Mouse (Mus musculus) thymus, postnatal 4 days (tissue): ENCODE results near the gene Sbds.

Experiments used
- DNase-seq: peaks from one replicate; pipeline ENCODE4 v3.0.0; 2021

Sbds gene

GRCm38 (mm10) chr5:130255799-130256525 lies 632 bp upstream of the Sbds start:
- DNase-seq, result peak; percentile 17

GRCm38 (mm10) chr5:130254164-130255016 lies 940 bp downstream of the Sbds start:
- DNase-seq, result no peak

DNA sequence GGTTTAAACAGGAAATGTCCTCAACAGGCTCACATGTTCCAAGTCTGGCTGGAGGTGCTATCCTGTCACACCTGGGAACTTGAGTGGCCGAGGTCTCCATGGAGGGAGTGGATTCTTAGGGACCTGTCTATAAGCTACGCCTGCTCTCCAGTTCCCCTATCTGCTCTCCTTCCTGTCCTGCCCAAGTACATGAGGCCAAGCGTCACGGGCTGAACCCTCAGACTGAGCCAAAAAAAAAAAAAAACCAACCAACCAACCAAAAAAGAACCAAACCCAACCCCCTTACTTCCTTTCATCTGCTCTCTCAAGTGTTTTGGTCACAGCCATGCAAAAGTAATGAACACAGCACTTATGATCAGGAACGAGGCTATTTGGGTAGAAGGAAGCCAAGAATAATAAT lies 7.5 kb downstream of the Sbds start:
- no peak for DNase-seq

DNA sequence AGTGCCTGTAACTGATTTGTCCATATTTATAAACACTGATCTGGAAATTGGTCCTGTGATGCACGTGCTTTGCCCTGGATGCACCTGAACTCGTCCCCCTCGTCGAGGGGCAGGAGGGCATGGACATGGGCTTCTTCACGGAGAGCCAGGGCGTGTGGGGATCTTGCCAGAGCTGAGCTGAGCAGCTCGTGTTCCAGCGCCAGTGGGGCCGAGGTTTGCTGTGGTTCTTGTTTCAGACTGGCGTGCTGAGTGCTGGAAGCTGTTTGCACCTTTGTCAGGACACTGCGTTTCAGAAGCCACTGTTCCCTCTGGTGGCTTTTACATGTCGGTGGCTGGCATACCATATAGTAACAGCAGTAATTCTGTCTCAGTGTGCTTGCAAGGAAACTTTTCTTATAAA lies 13.9 kb downstream of the Sbds start:
- DNase-seq, result no peak

- DNase-seq, result no peak
These were observed 15.5 kb downstream of the Sbds start for GRCm38 (mm10) chr5:130239856-130240255.

GRCm38 (mm10) chr5:130239236-130239635 lies 16.1 kb downstream of the Sbds start:
- DNase-seq, result no peak

- DNase-seq, result no peak
These were observed 19.0 kb downstream of the Sbds start for GRCm38 (mm10) chr5:130236302-130236701.

GRCm38 (mm10) chr5:130228120-130228519 lies 27.2 kb downstream of the Sbds start:
- no peak for DNase-seq

DNA sequence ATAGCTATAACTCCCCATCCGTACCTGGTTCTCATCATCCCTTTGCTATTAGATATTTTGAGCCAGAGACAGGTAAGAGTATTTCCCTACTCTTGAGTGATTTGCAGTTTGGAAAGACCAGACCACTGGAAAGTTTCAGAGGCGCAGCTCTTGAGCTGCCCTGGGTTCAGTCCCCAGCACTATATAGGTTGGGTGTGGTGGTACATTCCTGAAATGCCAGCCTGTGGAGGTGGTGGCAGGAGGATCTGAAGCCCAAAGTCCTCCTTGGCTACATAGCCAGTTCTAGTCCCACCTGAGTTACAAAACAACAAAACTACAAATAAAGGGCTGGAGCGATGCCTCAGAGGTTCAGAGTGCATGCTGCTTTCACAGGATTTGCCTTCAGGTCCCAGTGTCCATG lies 28.5 kb downstream of the Sbds start:
- DNase-seq, result no peak

DNA sequence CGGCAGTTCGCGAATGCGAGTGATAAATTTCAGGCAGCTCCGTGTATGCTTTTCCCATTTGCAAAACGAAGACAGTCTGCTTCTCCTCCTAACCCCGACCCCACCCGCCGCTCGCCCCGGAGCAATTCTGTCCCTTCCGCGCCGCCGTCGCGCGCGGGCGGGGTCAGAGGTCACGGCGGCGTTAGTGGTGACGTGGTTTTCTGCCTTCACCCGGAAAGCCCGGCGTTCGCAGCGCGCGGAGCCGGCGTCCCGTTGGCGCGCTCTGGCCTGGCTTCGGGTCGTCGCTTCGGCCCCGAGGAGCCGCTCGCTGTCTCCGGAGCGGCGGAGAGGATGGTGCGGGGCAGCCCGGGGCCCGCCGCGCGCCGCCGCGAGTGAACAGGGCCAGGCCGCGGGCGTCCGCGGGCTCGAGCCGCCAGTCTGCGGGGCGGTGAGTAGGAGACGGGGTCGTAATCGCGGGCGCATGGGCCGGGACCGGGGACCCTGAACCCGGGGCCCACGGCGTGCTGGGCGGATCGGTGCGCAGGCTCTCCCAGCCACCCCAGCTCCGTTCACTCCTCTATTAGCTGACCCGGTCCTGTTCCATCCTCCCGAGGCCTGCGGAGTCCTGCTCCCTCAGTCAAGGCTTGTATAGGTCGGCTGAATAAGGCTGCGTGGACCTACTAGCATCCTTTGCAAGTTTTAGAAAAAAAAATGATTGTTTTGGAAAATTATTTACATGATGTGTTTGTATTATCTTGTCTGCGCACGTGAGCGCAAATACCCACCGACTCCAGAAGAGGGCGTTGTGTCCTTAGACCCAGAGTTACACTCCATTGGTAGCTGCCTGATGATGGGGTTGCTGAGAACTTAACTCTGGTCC lies 33.0 kb downstream of the Sbds start:
- peak; percentile 97 for DNase-seq

DNA sequence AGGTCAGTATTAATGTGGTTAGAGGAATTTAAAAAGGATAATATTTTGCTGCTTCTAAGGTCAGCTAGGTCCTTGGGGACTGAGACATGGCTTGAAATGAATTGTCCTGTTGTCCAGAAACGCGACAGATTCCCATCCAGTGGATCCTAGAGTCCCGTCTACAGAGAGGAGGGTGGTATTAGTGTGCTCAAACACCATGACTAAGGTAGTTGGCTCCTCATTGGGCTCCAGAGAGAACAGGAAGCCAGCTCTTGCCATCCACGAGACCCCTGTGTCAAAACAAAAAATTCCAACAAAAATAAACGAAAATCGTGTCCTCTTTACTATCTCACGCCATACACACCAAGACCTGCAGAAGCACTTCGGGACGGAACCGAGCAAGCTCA lies 33.6 kb downstream of the Sbds start:
- no peak for DNase-seq

GRCm38 (mm10) chr5:130221316-130221715 lies 34.0 kb downstream of the Sbds start:
- no peak for DNase-seq

DNA sequence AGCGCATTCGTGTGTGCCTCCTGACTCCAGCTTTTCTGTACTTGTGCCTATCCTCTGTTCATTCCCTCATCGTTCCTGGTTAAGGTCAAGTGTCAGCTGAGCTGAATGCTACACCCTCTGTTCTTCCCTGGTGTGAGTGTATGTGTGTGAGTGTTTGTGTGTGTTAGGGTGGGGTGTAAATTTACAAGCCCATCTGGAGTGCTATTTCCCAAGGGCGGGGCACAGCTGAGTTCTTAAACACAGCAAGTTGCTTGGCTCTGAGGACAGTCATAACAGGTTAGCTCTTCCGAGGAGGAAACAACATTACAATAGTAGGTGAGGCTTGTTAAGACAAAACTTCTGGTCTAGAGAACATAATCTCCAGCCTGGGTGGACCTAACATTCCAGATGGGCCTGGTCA lies 37.0 kb downstream of the Sbds start:
- no peak for DNase-seq

DNA sequence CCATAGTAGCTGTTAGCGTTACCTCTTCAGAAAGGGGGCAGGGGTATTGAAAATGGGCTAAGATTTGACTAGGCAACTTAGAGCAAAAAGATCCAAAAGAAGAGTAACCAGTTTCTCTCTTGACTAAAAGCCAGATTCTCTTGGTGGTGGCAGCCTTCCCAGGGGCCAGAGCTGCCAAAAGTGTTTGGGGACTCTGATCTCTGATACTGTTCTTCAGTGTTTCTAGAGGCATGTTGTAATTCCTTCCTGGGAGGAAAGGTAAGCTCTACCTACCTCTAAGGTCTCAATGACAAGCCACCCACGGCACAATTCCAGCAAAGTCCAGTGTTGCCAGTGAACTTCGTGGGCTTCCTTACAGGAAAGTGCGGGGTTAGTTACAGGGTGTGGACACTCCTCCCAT lies 37.9 kb downstream of the Sbds start:
- DNase-seq, result no peak

- no peak for DNase-seq
These were observed 38.5 kb downstream of the Sbds start, which contains the start of gene Tmem248 for GRCm38 (mm10) chr5:130216781-130217180. Gene Tmem248, plus strand, starts transcription at chr5:130217081.

DNA sequence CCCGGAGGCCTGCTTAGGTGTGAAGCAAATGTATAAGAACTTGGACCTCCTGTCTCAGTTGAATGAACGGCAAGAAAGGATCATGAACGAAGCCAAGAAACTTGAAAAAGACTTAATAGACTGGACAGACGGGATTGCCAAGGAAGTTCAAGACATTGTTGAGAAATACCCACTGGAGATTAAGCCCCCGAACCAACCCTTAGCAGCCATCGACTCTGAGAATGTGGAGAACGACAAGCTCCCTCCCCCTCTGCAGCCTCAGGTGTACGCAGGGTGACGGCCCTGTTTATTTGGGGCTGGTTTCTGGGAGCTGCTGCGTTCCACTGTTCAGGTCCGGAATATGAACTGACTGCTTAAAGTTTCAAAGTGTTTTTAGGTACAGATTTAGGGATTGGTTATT lies 42.4 kb downstream of the Sbds start:
- no peak for DNase-seq

GRCm38 (mm10) chr5:130207299-130207698 lies 48.0 kb downstream of the Sbds start:
- DNase-seq, result no peak

DNA sequence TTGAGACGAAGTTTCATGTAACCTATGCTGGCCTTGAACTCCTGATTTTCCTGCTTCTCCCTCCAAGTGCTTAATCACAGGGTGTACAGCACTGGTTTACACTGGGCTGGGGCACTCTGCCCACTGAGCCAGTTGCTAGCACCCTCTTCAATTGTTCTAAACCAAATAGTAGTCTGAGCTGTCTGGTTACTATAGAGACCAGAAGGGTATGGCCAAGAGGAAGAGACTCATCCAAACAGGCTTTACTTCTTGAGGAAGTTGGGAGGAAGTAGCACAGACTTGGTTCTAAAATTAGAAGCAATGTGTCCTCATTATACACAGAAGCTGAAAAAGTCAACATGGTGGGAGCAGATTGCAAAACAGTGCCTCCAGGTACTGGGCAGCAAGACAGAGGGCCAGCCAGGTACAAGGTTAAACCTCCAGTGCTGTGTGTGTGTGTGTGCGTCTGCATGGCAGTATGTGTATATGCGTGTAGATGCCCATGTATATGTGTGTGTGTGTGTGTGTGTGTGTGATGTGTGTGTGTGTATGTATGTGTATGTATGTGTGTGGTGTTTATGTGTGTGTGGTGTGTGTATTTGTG lies 49.8 kb downstream of the Sbds start:
- no peak for DNase-seq

DNA sequence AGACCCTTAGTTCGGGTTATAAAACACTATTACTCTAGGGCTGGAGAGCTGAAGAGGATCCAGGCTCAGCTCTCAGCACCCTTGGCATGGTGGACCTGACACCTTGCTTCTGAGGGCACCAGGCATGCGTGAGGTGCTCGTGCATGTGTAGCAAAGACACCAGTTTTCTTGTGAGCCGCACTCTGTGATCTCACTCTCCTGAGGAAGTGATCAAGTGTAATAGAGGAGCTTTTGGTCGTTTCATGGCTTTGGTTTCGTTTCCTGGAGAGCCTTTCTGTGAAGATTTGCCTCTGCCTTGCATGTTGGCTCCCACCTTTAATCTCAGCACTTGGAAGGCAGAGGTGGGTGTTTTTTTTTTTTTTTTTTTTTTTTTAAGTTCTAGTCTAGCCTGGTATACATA lies 50.8 kb downstream of the Sbds start:
- DNase-seq, result no peak

- no peak for DNase-seq
These were observed 51.4 kb downstream of the Sbds start for GRCm38 (mm10) chr5:130203948-130204347.

- DNase-seq, result no peak
These were observed 54.9 kb downstream of the Sbds start for GRCm38 (mm10) chr5:130200233-130201029.

DNA sequence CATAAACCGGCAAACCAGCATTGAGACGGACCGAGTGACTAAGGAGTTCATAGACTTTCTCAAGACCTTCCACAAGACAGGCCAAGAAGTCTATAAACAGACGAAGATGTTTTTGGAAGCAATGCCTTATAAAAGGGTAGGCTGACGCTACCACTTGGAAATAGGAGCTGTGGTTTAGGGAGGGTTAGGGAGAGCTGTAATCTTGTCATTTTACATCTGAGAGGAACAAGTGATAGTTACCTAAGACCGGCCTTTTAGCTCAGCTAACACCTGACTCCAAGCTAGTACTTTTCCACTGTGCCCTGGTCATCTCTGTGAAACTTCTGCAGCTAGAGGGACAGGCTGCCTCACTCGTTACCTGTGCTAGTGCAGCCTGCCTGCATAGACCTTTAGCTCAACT lies 57.3 kb downstream of the Sbds start:
- DNase-seq, result no peak
